Mouse (Mus musculus): ENCODE measurements around the gene Ifit2.
"Not testable (repeated sequence)": the region's sequence is repeated elsewhere in the genome, so short reads cannot be mapped to it uniquely, and the experiment has no call there.

The Ifit2 gene

DNA sequence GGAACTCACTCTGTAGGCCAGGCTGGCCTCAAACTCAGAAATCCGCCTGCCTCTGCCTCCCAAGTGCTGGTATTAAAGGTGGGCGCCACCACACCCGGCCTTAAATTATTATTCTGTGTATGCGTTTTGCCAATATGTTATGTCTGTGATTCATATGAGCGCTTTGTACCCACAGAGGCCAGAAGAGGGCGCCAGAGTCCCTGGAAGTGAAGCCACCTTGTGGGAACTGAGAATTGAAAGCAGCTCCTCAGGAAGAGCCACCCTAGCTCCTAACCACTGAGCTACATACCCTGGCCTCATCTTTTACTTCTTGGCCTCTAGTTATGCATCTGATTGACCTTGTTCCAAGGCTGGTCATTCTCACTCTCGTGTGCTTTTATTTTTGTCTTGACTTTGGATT is 2.5 kb upstream of the Ifit2 start:
- DNase-seq (ENCODE audit: low spot score in 2 of 2) = peak; percentile 81 to 85

DNA sequence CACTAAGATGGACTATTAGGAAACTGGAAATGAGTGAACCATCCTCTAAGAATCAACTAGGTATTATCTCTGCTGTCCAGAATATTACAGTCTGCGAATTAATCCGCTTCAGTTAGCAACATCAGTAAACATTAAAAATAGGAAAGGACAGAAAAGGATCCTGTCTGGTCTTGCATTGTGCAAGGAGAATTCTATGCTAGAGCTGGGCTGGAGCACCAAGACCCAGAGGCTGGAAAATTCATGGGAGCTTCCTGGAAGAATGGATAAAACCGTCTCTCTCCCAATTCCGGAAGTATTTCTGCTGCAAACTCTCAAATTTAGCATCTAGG is 325 bp upstream of the Ifit2 start:
- DNase-seq (ENCODE audit: low spot score in 2 of 2) = no peak

DNA sequence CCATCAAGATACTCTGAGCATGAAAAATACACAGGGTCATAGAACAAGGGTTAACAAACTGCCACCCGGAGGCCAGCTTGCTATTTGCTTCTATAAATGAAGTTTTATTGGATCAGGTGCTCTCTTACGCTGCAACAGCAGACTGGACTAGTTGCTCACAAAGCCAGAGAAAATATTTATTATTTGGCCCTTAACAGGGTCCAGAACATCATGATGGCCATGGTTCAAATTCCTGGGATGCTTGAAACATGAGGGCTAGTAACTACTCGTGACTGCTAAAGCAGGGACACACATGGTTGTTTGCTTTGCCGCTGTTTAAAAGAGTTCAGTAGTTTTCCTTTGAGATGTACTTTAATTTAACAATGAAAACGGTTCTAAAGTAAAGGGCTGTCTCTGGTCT is 1.5 kb downstream of the Ifit2 start:
- no peak for DNase-seq (ENCODE audit: low spot score in 2 of 2)

DNA sequence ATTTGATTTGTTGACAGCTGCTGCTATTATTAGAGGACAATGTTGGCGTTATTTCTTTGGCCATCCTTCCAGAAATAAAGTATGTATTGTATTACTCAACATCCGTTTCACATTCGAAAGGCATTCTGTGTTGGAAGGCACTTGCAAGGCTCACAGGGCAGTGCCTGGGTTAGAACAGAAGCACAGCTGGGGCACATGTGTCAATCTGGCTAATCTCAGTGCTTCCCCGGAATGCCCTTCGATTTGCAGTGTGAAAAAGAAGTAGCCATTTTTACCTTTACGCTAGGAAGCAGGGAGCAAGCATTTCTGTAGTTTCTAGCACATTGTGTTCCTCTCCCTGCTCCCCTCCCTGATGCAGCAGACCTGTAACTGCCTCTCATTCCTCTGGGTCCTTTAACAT is 2.5 kb downstream of the Ifit2 start:
- DNase-seq (ENCODE audit: low spot score in 2 of 2) = no peak

DNA sequence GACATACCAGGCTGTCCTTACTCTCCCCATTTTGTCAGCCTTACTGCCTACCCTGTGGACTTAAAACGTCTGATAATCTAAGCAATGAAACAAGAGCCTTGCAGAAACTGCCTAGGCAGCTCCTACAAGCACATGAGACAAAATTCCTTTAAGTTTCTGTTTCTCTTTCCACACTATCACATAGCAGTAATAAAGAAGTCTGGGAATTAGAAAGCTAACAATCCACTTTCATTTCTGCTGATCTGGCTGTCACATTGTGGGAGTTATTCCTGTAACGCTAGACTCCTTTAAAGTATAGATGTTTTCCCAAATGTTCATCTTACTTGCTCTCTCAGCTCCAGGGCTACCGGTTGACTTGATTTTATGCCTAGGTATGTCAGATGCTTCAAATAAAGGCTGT is 3.0 kb downstream of the Ifit2 start:
- DNase-seq (ENCODE audit: low spot score in 2 of 2) = no peak

DNA sequence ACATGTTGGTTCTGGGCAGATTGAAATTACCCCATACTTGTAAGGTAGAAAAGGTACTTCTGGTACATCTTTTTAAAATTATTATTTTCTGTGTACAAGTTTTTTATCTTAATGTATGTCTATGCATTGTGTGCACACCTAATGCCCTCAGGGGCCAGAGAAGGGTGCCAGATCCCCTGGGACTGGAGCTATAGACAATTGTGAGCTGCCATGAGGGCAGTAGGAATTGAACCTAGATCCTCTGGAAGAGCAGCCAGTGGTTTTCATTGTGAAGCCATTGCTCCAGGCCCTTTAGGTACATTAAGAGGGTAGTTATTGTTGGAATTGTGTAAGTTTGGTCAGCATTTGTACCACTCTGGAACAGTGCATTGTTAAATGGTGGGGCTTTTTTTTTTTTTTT is 3.6 kb downstream of the Ifit2 start:
- DNase-seq (ENCODE audit: low spot score in 2 of 2) = no peak

DNA sequence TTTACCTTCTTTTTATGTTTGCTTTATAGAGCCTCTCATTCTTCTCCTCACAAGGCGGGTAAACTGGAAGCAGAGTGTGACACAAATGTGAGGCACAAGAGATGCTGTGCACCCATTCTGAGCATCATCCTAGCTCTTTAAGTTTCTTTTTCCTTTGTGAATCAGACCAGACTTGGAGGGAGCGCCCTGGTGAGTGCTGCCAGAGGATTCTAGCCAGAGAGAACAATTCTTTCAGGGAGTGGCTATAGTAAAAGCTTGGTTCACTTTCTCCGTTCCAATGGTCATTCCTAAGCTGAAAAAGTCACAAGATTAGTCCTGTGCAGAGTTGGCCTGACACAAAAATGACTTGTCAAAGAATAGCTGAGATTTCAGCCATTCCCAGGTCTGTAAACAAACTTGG is 6.1 kb downstream of the Ifit2 start:
- DNase-seq (ENCODE audit: low spot score in 2 of 2) = no peak

DNA sequence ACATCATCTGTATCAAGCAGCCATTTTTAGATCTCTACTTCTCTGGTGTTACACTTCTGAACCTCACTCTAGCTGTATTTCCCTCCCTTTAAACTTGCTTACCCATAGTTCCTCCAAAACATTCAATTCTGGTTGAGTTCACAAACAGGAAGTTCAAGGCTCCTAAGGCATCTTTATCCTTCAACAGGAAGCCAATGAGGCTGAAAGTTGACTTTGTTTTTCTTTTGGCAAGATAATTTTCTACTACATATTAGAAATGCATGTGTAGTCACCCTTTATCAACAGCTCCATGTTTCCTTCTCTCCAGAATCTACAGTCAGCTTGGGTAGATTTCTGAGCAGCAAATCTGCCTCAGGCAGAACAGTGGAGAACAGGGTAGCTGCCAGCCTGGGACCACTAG is 12.1 kb downstream of the Ifit2 start:
- no peak for DNase-seq (ENCODE audit: low spot score in 2 of 2)

DNA sequence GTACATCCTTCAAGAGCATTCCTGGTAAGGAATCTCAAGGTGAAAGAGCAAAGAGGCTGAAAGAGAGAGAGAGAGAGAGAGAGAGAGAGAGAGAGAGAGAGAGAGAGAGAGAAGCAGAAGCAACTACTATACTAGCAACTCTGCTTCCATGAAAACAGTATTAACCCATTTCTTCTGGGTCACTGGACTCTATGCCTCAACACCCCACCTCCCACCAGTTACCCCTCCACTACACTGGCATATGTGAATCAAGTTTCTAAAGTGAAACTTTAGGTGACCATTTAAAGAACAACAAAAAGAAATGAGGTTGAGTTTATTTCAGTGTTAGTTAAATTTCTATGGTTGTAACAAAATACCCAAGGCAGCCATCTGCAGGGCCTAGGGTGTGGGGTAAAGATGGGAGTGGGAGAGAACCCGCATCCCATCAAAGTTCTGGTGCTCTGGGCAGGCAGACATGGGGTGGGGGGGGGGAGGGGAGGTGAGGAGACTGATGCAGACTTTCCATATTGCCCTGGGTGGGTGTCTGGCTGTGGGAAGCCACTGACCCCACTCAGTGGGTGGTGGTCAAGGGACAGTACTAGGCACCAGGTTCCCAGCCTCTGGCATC is 15.8 kb downstream of the Ifit2 start:
- DNase-seq (ENCODE audit: low spot score in 2 of 2) = no peak

DNA sequence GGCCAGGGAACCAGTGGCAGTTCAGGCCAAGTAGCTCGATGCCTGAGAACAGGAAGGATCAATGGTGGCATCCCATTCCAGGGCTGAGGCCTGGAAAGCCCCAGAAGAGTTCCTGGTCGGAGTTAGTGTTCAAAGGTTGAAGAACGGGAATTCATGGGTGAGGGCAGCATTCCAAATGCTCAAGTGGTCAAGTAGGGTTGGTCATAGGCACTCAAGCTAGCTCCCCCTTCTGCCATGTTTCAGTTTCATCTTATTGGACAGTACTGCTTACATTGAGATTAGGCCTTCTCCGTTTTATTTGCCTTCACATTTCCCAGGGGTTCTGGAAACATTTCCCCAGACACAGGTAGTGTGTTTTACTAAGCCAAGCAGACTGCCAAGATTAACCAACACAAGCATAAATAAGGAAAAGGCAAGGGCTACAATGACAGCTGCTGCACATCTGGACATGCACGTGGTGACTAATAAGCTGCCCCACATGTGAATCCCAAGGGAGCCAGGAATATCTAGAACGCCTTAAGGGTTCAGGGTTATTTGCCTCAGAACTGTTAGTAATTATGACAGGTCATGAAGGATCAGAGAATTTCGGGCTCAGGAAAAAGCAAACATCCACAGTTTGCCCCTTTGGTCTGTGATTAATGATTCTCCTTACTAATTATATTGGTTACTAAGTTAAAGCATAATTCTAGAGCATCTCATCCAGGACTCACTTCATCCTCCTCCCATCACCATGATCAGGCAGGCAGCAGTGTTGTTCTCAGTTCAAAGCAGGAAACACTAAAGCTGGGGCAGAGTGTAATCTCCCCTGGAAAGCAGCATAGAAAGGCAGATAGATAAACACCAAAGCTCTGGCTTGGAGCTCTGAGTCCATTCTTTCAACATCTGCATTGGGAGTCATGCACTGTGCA is 18.7 kb downstream of the Ifit2 start:
- no peak for DNase-seq (ENCODE audit: low spot score in 2 of 2)

DNA sequence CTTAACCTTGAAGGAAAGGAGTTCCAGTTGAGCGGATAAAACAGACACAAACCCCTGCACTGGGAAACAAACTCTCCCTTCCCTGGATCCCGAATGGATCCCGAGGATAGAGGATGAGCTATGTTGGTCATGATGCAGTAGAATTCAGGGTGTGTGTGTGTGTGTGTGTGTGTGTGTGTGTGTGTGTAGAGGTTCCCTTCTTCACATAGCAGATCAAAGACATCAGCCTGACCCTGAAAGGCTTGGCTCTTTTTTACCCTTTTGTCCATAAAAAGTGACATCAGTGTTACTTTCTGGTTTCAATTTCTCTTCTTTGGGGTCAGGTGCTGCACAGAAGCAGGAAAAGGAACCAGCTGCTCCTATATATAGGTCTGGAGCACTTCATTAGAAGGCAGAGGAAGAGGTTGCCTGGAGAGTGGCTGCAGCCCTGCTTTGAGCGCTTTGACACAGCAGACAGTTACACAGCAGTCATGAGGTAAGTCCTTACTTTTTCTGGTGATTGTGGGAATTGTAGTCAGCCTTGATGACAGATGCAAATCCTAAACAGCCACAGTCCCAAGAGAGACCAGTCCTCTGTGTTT is 19.5 kb downstream of the Ifit2 start:
- DNase-seq (ENCODE audit: low spot score in 2 of 2) = peak in 1 of 2 experiments; percentile 8

DNA sequence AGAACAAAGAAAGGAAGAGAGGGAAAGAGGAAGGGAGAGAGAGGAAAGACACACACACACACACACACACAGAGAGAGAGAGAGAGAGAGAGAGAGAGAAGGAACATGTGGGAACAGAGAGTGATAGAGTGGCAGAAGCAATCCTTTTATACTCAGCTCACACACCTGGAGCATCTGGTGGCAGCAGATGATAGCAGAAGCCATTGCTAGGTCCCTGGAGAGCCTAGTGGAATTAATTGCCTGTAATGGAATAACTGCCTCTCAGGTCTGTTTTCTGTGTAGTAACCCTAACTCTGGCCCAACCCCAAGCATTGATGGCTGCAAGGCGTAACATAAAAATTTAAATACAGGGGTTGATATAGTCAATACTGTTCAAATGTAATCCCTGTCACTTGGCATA is 20.6 kb downstream of the Ifit2 start:
- no peak for DNase-seq (ENCODE audit: low spot score in 2 of 2)

DNA sequence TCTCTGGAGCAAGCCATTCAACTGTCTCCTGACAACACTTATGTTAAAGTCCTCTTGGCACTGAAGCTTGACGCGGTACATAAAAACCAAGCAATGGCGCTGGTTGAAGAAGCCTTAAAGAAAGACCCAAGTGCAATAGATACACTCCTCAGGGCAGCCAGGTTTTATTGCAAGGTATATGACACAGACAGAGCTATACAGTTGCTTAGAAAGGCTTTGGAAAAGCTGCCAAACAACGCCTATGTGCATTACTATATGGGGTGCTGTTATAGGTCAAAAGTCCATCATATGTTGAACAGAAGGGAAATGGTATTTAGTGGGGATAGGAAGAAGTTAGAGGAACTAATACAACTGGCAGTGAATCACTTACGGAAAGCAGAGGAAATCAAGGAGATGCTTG is 23.2 kb downstream of the Ifit2 start:
- no peak for DNase-seq (ENCODE audit: low spot score in 2 of 2)

DNA sequence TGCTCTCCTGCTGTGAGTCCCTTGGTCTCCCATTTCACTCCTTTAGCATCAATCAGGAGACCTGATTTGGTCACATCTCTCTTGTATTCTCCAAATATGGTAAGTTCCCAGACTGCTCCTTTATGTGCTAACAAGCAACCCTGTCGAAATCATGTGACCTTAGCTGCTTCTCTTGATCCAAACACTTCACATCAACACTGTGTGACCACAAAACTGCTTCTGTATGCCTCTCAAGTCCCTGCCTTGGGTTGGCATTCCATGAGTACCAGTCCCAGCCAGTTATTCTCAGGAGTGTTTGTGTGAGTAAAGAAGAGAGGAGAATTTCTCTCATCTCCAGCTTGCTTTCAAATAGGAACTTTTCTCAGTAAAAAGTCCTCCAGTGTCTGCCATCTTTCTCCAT is 26.6 kb downstream of the Ifit2 start:
- no peak for DNase-seq (ENCODE audit: low spot score in 2 of 2)

DNA sequence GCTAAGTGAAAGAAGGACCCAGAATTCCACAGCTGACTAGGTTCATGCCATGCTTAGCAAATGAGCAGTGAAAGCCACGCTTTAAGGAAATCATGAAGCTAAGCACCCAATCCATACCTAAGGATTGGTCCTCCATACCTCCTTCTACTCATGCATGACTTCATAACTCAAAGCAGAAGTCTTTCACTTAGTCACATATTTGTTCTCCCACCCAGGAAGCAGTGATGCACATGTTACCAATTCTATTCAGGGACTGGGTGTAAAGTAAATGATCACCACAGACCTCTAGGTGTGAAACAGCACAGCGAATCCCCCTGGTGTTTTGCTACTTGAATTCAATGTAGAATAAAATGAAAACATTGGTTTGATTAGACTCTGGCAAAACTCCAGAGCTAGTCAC is 32.2 kb downstream of the Ifit2 start:
- DNase-seq (ENCODE audit: low spot score in 2 of 2) = peak in 1 of 2 experiments; percentile 25

DNA sequence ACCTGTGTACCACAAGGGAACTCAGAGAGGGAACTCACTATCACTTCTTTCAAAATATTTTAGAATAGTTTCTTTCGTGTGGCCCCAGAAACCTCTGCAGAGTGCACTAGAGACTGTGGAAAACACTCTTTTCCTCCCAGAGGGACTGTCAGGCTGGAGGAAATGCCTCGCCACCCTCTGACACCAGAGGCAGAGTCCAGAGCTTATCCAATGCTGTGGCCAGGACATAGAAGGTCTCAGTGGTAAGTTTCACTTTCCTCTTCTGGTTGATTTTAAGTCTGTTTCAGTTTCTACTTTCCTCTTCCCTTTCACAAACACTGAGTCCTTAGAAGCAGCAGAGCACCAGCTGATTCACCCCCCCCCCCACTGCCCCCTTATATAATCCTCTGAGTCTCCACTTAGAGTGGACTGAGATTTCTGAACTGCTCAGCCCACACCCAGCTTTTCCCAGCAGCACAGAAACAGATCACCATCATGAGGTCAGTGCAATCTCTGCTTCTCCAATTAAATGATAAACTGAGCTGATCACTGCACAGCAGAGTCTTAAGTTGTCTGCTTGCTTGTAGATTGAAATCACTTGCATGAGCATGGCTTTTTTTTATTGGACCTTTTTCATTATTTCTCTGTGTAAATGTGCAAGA is 32.8 kb downstream of the Ifit2 start, which contains the start of gene Ifit3:
Ifit3 (plus strand) TSS at position 406 of the 641 bp plus-strand sequence.
- not testable (repeated sequence) for DNase-seq (ENCODE audit: low spot score in 2 of 2)

DNA sequence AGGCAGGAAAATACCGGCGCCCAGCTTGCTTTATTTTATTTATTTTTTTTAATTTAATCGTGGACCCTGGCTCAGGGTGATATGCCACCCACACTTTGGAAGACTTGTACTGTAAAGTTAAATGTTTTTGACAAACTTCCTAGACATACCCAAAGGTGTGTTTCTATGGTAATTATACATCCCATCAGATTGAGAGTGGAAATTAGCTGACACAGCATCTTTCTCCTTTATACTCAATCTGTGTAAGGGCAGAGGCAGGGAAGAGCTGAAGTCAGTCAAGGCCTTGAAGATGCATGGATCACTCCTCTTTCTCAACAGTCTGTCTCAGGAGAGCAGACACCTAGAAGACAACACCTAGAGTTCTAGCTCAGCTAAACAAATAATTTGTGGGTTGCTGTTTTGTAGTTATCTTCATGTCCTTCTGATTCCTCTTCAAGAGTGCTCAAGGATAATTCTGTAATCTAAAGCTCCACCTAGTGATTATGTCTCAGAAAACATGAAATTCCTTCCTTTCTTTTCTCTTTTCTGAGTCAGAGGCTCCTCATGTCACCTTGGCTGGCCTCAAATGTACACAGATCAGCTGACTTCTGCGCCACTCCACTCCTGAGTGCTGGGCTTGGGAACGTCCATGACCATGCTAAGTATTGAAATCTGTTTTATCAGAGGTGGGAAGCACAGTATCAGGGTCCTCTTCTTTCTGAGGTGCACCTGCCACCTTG is 35.4 kb downstream of the Ifit2 start:
- DNase-seq (ENCODE audit: low spot score in 2 of 2) = not testable (repeated sequence)

DNA sequence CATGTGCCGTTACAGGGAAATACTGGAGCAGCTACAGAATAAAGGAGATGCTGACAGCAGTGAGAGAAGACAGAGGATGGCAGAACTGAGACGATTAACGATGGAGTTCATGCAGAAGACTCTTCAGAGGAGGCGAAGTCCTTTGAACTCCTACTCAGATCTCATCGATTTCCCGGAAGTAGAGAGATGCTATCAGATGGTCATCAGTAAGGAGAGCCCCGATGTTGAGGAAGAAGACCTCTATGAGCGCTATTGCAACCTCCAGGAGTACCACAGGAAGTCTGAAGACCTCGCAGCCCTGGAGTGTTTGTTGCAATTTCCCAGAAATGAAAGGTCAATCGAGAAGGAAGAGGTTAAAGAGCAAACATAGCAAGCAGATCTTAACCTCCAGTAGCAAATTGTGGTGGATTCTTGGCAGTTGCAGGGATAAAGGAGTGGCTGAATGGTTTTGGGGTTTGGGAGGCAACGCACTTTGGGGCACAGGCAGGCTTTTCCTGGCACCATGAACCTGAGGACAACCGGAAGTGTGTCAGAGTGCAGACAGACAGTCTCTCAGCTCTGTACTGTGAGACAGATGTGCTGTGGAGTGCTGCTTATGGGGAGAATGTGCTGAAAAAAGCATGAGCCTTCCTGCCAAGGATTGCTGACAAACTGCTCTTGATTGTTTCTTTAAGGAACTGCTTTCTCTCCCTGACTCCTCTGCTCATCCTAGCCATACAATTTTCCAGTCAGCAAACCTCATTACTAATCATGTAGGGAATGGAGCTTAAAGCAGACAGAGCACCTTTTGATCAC is 37.6 kb downstream of the Ifit2 start:
- DNase-seq (ENCODE audit: low spot score in 2 of 2) = not testable (repeated sequence)

DNA sequence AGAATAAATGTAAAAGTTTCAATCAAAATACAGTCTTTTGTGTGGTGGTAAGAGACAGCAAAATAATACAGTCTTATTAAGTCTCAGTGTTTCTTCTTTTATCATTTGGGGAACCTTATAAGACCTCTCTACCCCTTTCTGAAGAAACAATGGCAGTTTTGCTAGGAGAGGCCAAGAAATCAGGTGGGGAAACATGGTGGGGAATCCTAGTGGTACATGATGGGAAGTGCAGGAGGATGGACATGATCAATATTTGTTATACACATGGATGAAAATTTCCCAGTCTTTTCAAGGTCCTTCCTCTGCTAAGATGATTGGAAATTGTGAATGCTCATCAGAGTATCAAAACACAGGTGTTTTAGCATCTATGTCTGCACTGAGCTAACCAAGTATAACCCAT is 38.5 kb downstream of the Ifit2 start:
- DNase-seq (ENCODE audit: low spot score in 2 of 2) = no peak

DNA sequence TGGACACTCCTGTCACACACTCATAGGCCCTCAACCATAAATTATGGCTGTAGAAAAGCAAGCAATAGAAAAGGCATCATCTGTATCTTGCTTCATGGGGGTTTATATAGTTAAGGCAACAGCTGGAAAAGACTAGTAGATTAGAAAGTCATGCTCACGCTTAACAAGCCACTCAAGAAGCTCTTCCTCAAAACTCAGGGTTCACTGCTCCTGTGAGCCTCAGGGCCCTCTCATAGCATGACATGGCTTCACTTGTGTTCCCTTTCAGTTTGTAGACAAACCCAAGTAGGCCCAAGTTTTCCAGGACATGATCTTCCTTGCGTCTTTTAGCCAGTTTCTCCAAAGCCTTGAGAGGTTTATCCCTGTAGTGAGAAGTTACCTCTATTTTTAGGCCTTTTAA is 43.0 kb downstream of the Ifit2 start:
- no peak for DNase-seq (ENCODE audit: low spot score in 2 of 2)

DNA sequence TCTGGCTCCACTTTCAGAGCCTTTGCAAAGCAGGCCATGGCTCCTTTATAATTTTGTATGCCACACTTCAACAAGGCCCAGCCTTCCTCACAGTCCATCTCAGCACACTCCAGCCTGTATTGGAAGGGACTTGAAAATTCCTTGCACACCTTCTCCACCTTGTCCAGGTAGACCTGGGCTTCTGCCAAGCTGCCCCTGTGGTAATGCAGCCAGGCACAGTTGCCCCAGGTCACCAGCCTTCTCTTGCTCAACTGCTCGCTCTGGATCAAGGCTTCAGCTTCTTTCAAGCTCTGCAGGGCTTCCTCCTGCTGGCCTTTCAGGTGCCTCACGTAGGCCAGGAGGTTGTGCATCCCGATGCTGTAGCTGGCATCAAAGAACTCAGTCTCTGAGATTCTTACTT is 44.0 kb downstream of the Ifit2 start:
- not testable (repeated sequence) for DNase-seq (ENCODE audit: low spot score in 2 of 2)

All from natural killer cell, adult 2 months (primary cell).